Comparison of ENCODE assay signal across 13 mouse cellular contexts in genomic region chr6:127349479-127350110, GRCm38 (mm10).
A peak's percentile ranks its signal among the peaks of the same experiment; 100 is the strongest.
DNase-seq lines count a peak whose midpoint lies in the region; ATAC-seq and TF ChIP-seq lines count a peak whose summit lies in the region.
"Had no signal": no experiment of that assay in that cellular context is flagged by ENCODE, and none has a peak within 500 bp of the region (broad histone marks: within the 10 kb centered on the region; RNA-seq: fewer than 3 reads in every experiment).

No protein-coding gene starts in this region.

- no peak overlapping the region for H3K9ac ChIP-seq in heart, embryonic 16.5 days (ENCODE audit: low read length)
- no peak overlapping the region for H3K9ac ChIP-seq in lung, embryonic 16.5 days (ENCODE audit: low read length)
- H3K9ac ChIP-seq in intestine, embryonic 16.5 days (ENCODE audit: low read depth, low read length), result 0 out of 2 replicates have a peak overlapping the region, but pooled peaks have one; percentile 5

- ATAC-seq in heart, embryonic 16.5 days (replicated peaks; ENCODE audit: extremely low read depth, insufficient read depth, low FRiP score), result no peak
- ATAC-seq in lung, embryonic 16.5 days (ENCODE audit: low read depth), result peak; percentile 69
- peak; percentile 26; the same call in 1 of the 2 replicates for ATAC-seq in intestine, embryonic 16.5 days

- 0 out of 2 replicates have a peak overlapping the region, but pooled peaks have one; percentile 15 for H3K27ac ChIP-seq in heart, embryonic 16.5 days (ENCODE audit: low read length)
- H3K27ac ChIP-seq in lung, embryonic 16.5 days (ENCODE audit: low read length), result peak overlapping the region; percentile 28
- H3K27ac ChIP-seq in embryonic facial prominence, embryonic 10.5 days (replicated peaks), result peak overlapping the region; percentile 66
- peak overlapping the region; percentile 26 for H3K27ac ChIP-seq in intestine, embryonic 16.5 days (ENCODE audit: low read length)
- H3K27ac ChIP-seq: layer of hippocampus, adult 2 months had no signal

- H3K4me1 ChIP-seq in heart, embryonic 16.5 days (ENCODE audit: control insufficient read depth, insufficient read depth, low read length), result peaks cover 3% of the 10 kb centered on the region; the same call in 1 of the 2 replicates
- peaks cover 18% of the 10 kb centered on the region for H3K4me1 ChIP-seq in lung, embryonic 16.5 days (replicated peaks; ENCODE audit: control insufficient read depth, insufficient read depth, low read length)
- no peaks in the 10 kb centered on the region for H3K4me1 ChIP-seq in lung, adult 2 months (ENCODE audit: control insufficient read depth, insufficient read depth, low read length)
- peaks cover 24% of the 10 kb centered on the region for H3K4me1 ChIP-seq in embryonic facial prominence, embryonic 10.5 days
- H3K4me1 ChIP-seq in intestine, embryonic 16.5 days (ENCODE audit: control insufficient read depth, insufficient read depth, low read length), result peaks cover 11% of the 10 kb centered on the region

- no peaks in the 10 kb centered on the region for H3K27me3 ChIP-seq in heart, embryonic 16.5 days (ENCODE audit: control insufficient read depth, insufficient read depth, low read length)
- no peaks in the 10 kb centered on the region for H3K27me3 ChIP-seq in lung, embryonic 16.5 days (ENCODE audit: control insufficient read depth, insufficient read depth, low read depth, low read length)
- H3K27me3 ChIP-seq in embryonic facial prominence, embryonic 10.5 days (replicated peaks; ENCODE audit: low read depth, poor library complexity, severe bottlenecking), result 0 out of 2 replicates have a peak, but pooled peaks cover 5% of the 10 kb centered on the region
- no peaks in the 10 kb centered on the region for H3K27me3 ChIP-seq in intestine, embryonic 16.5 days (replicated peaks; ENCODE audit: control insufficient read depth, insufficient read depth, low read length)
- H3K27me3 ChIP-seq: CH12.LX, Patski had no signal

- no peak for TF ChIP-seq POLR2A in lung, adult 2 months (IDR thresholded peaks at IDR 0.05; ENCODE audit: borderline replicate concordance, extremely low read depth, low read depth, low read length)

- no peak for TF ChIP-seq CTCF in lung, adult 2 months (IDR thresholded peaks at IDR 0.05; ENCODE audit: insufficient read depth, low read length)

- H3K4me3 ChIP-seq in heart, embryonic 16.5 days (ENCODE audit: low read length), result no peak overlapping the region
- H3K4me3 ChIP-seq in lung, embryonic 16.5 days (ENCODE audit: low read length), result no peak overlapping the region
- H3K4me3 ChIP-seq in lung, adult 2 months (replicated peaks; ENCODE audit: extremely low read depth, low read depth, low read length), result no peak overlapping the region
- H3K4me3 ChIP-seq in embryonic facial prominence, embryonic 10.5 days, result no peak overlapping the region
- no peak overlapping the region for H3K4me3 ChIP-seq in intestine, embryonic 16.5 days (ENCODE audit: low read length)
- H3K4me3 ChIP-seq: layer of hippocampus, adult 2 months had no signal

- intact Hi-C loops in heart, postnatal 36 days (cut with DNase I), result no loop called here

- no peak overlapping the region for H3K4me2 ChIP-seq in heart, embryonic 16.5 days (ENCODE audit: low read depth, low read length)
- H3K4me2 ChIP-seq in lung, embryonic 16.5 days (ENCODE audit: low read depth, low read length), result no peak overlapping the region
- H3K4me2 ChIP-seq in intestine, embryonic 16.5 days (ENCODE audit: low read depth, low read length), result no peak overlapping the region

- 58% methylated on average over 12 of the region's 12 CpGs for WGBS in heart, embryonic 16.5 days
- WGBS in lung, embryonic 16.5 days, result 19% methylated on average over 12 of the region's 12 CpGs
- WGBS in lung, adult 2 months, result 46% methylated on average over 12 of the region's 12 CpGs
- 37% methylated on average over 12 of the region's 12 CpGs for WGBS in embryonic facial prominence, embryonic 10.5 days
- WGBS in intestine, embryonic 16.5 days, result 27% methylated on average over 12 of the region's 12 CpGs

- DNase-seq in heart, postnatal 36 days, result no peak
- no peak for DNase-seq in lung, adult 2 months
- DNase-seq in embryonic facial prominence, embryonic 10.5 days (ENCODE audit: low spot score), result peak; percentile 43
- no peak for DNase-seq in layer of hippocampus, postnatal 25 days (ENCODE audit: extremely low spot score in 1 of 2, low spot score in 1 of 2)
- DNase-seq in cerebellum, adult 8-10 months, result no peak
- DNase-seq: cerebellum, adult 9-10 months; thymus, adult 18-20 months had no signal

- no peaks in the 10 kb centered on the region for H3K36me3 ChIP-seq in heart, embryonic 16.5 days (ENCODE audit: control insufficient read depth, insufficient read depth)
- H3K36me3 ChIP-seq in lung, embryonic 16.5 days (ENCODE audit: control insufficient read depth, insufficient read depth, low read length), result no peaks in the 10 kb centered on the region
- H3K36me3 ChIP-seq in embryonic facial prominence, embryonic 10.5 days (replicated peaks), result no peaks in the 10 kb centered on the region
- no peaks in the 10 kb centered on the region for H3K36me3 ChIP-seq in intestine, embryonic 16.5 days (ENCODE audit: control insufficient read depth, insufficient read depth, low read length)

- 0 out of 2 replicates have a peak, but pooled peaks cover 4% of the 10 kb centered on the region for H3K9me3 ChIP-seq in heart, embryonic 16.5 days (replicated peaks; ENCODE audit: control insufficient read depth, low read length)
- H3K9me3 ChIP-seq in lung, embryonic 16.5 days (ENCODE audit: control insufficient read depth, low read length), result no peaks in the 10 kb centered on the region
- no peaks in the 10 kb centered on the region for H3K9me3 ChIP-seq in embryonic facial prominence, embryonic 10.5 days
- no peaks in the 10 kb centered on the region for H3K9me3 ChIP-seq in intestine, embryonic 16.5 days (ENCODE audit: control insufficient read depth, low read length)

Comparison
In these comparisons a context has a peak if more than half of its experiments do, and no peak if none do; other contexts are left out.
1. H3K27ac ChIP-seq: peak in every context shown above with its lines; median percentile 66 in embryonic facial prominence, embryonic 10.5 days; 28 in lung, embryonic 16.5 days; 26 in intestine, embryonic 16.5 days; 15 in heart, embryonic 16.5 days.